Mouse (Mus musculus) lung, embryonic 14.5 days (tissue): ENCODE measurements around the gene Rora. TPM values are rescaled to one million over a fixed set of nuclear protein-coding genes. Genes with fewer than 3 reads are reported as not detected.
A peak's percentile ranks its signal among the peaks of the same experiment; 100 is the strongest.

ENCODE experiments used
- ATAC-seq: fragments of 200-750 bp; cut with Nextera tagmentation; 2 replicates; pipeline ENCODE4 v1.8.0; 2017; ENCODE audit warnings: mild to moderate bottlenecking, moderate TSS enrichment, moderate library complexity; ENCODE audit not compliant: insufficient read depth
- DNase-seq: peaks from one replicate; pipeline ENCODE4 v3.0.0-alpha.2; 2015
- H3K27ac ChIP-seq: fragments of 300-500 bp; sonication (generic); 2 replicates; pipeline ENCODE4 v1.5.1; 2014; ENCODE audit warnings: low read depth, mild to moderate bottlenecking, moderate library complexity
- H3K27me3 ChIP-seq: fragments of 300-500 bp; sonication (generic); 2 replicates; pipeline ENCODE4 v1.6.1; 2014; ENCODE audit warnings: low read length, control low read depth; ENCODE audit not compliant: insufficient read depth
- H3K36me3 ChIP-seq: fragments of 300-500 bp; sonication (generic); 2 replicates; pipeline ENCODE4 v1.6.1; 2014; ENCODE audit warnings: control low read depth; ENCODE audit not compliant: insufficient read depth
- H3K4me1 ChIP-seq: fragments of 300-500 bp; sonication (generic); 2 replicates; pipeline ENCODE4 v1.6.1; 2014; ENCODE audit warnings: antibody characterized with exemption, control low read depth; ENCODE audit not compliant: insufficient read depth
- H3K4me2 ChIP-seq: fragments of 300-500 bp; sonication (generic); 2 replicates; pipeline ENCODE4 v1.6.1; 2014; ENCODE audit warnings: mild to moderate bottlenecking
- H3K4me3 ChIP-seq: fragments of 300-500 bp; sonication (generic); 2 replicates; pipeline ENCODE4 v1.5.1; 2014; ENCODE audit warnings: low read depth, low read length
- H3K9ac ChIP-seq: fragments of 300-500 bp; sonication (generic); 2 replicates; pipeline ENCODE4 v1.6.1; 2014
- H3K9me3 ChIP-seq: fragments of 300-500 bp; sonication (generic); 2 replicates; pipeline ENCODE4 v1.6.1; 2016; ENCODE audit warnings: low read depth, low read length, control low read depth
- CTCF ChIP-seq: IDR thresholded peaks from 2 replicates; pipeline ENCODE4 v1.5.1; 2016; ENCODE audit warnings: antibody characterized with exemption, low read depth
- WGBS: fragments of 180-500 bp; shearing (Covaris S2); extraction: QIAGEN DNeasy Blood & Tissue Kit; methylation state at CpG from one replicate; pipeline ENCODE4 v1.1.7; 2014; 5-methylcytosine and 5-hydroxymethylcytosine counted together
- polyA plus RNA-seq: library from polyadenylated mRNA; unstranded; fragments of >200 nt; fragmentation: Nextera tagmentation; extraction: Ambion mirVana; gene quantifications from 2 replicates; pipeline ENCODE4 v1.2.1, GENCODE M21; 2014

Gene Rora
- polyA plus RNA-seq, 1 experiment from 2014 or later, result 5.9 TPM

GRCm38 (mm10) chr9:68947707-68948106 is 294.1 kb downstream of the Rora start:
- no peaks in the 10 kb centered on the region for H3K9me3 ChIP-seq
- no peak for TF ChIP-seq CTCF
- H3K4me2 ChIP-seq, result no peak overlapping the region
- no peak for ATAC-seq
- H3K9ac ChIP-seq, result no peak overlapping the region
- no peaks in the 10 kb centered on the region for H3K4me1 ChIP-seq
- H3K27ac ChIP-seq, result no peak overlapping the region
- DNase-seq, result no peak
- no peak overlapping the region for H3K4me3 ChIP-seq
- 27% methylated on average over 6 of the region's 6 CpGs for WGBS
- no peaks in the 10 kb centered on the region for H3K27me3 ChIP-seq
- no peaks in the 10 kb centered on the region for H3K36me3 ChIP-seq

- H3K4me2 ChIP-seq, result no peak overlapping the region
- no peak overlapping the region for H3K4me3 ChIP-seq
- no peaks in the 10 kb centered on the region for H3K27me3 ChIP-seq
- H3K27ac ChIP-seq, result no peak overlapping the region
- H3K9me3 ChIP-seq, result no peaks in the 10 kb centered on the region
- WGBS, result 68% methylated on average over 3 of the region's 3 CpGs
- DNase-seq (no peak), ATAC-seq (no peak)
- no peak overlapping the region for H3K9ac ChIP-seq
- no peak for TF ChIP-seq CTCF
- H3K36me3 ChIP-seq, result no peaks in the 10 kb centered on the region
- H3K4me1 ChIP-seq, result no peaks in the 10 kb centered on the region
These were observed 294.6 kb downstream of the Rora start for GRCm38 (mm10) chr9:68948141-68948540.

GRCm38 (mm10) chr9:68956210-68956874 is 302.8 kb downstream of the Rora start:
- H3K9me3 ChIP-seq, result no peaks in the 10 kb centered on the region
- DNase-seq (peak; percentile 65), ATAC-seq (peak; percentile 33; the same call in 1 of the 2 replicates)
- H3K9ac ChIP-seq, result no peak overlapping the region
- no peak for TF ChIP-seq CTCF
- no peak overlapping the region for H3K4me2 ChIP-seq
- H3K27me3 ChIP-seq, result no peaks in the 10 kb centered on the region
- no peak overlapping the region for H3K27ac ChIP-seq
- H3K4me1 ChIP-seq, result no peaks in the 10 kb centered on the region; the same call in 1 of the 2 replicates
- no peaks in the 10 kb centered on the region for H3K36me3 ChIP-seq
- WGBS, result 38% methylated on average over 12 of the region's 12 CpGs
- H3K4me3 ChIP-seq, result no peak overlapping the region

- Histone ChIP-seq H3K4me1 (no peaks in the 10 kb centered on the region; the same call in 1 of the 2 replicates), H3K36me3 (no peaks in the 10 kb centered on the region), H3K27ac (no peak overlapping the region), H3K9ac (no peak overlapping the region), H3K4me2 (no peak overlapping the region), H3K4me3 (no peak overlapping the region), H3K9me3 (no peaks in the 10 kb centered on the region), H3K27me3 (no peaks in the 10 kb centered on the region)
- ATAC-seq (no peak), DNase-seq (peak; percentile 70)
- WGBS, result 56% methylated on average over 5 of the region's 5 CpGs
- TF ChIP-seq CTCF, result peak; percentile 63
These were observed 303.5 kb downstream of the Rora start for GRCm38 (mm10) chr9:68956938-68957573.

DNA sequence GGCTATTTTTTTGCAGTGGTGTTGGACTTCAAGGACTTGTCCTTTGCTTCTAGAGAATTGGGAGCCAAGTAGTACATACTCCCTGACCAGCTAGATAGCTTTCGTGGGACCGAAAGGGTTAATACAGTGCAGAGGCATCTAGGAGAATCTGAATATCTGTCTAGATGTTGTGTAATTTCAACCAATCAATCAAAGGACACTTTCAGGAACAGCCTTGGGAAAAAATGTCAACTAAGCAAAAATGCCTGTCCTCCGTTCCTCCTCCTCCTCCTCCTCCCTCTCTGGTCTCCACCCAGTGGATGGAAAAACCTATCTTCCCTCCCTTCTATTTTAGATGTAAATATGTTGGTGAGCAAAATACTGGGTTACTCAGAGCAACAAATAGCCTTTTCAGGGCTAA is 304.2 kb downstream of the Rora start:
- ATAC-seq, result no peak
- WGBS, result 67% methylated on average over 3 of the region's 3 CpGs
- Histone ChIP-seq H3K27me3 (no peaks in the 10 kb centered on the region), H3K4me2 (no peak overlapping the region), H3K4me3 (no peak overlapping the region), H3K9me3 (no peaks in the 10 kb centered on the region), H3K9ac (no peak overlapping the region), H3K27ac (no peak overlapping the region), H3K36me3 (no peaks in the 10 kb centered on the region), H3K4me1 (no peaks in the 10 kb centered on the region; the same call in 1 of the 2 replicates)
- TF ChIP-seq CTCF, result no peak
- peak; percentile 70 for DNase-seq

- no peak overlapping the region for H3K9ac ChIP-seq
- H3K27ac ChIP-seq, result no peak overlapping the region
- 43% methylated on average over 5 of the region's 5 CpGs for WGBS
- no peak overlapping the region for H3K4me2 ChIP-seq
- no peak for TF ChIP-seq CTCF
- ATAC-seq, result peak; percentile 22; the same call in 1 of the 2 replicates
- H3K9me3 ChIP-seq, result no peaks in the 10 kb centered on the region
- H3K36me3 ChIP-seq, result no peaks in the 10 kb centered on the region
- H3K4me3 ChIP-seq, result no peak overlapping the region
- no peaks in the 10 kb centered on the region; the same call in 1 of the 2 replicates for H3K4me1 ChIP-seq
- no peaks in the 10 kb centered on the region for H3K27me3 ChIP-seq
- peak; percentile 44 for DNase-seq
These were observed 305.3 kb downstream of the Rora start for GRCm38 (mm10) chr9:68958919-68959318.

GRCm38 (mm10) chr9:68963898-68964297 is 310.3 kb downstream of the Rora start:
- ATAC-seq, result no peak
- H3K4me3 ChIP-seq, result no peak overlapping the region
- no peaks in the 10 kb centered on the region; the same call in 1 of the 2 replicates for H3K4me1 ChIP-seq
- no peak overlapping the region for H3K27ac ChIP-seq
- no peak for DNase-seq
- H3K4me2 ChIP-seq, result no peak overlapping the region
- no peaks in the 10 kb centered on the region for H3K36me3 ChIP-seq
- WGBS, result 90% methylated on average over 5 of the region's 5 CpGs
- no peaks in the 10 kb centered on the region for H3K9me3 ChIP-seq
- no peaks in the 10 kb centered on the region for H3K27me3 ChIP-seq
- TF ChIP-seq CTCF, result no peak
- no peak overlapping the region for H3K9ac ChIP-seq
